Mouse (Mus musculus) layer of hippocampus, postnatal 14 days (tissue): Measurements from ENCODE around the gene Mtmr6. TPM values are rescaled to one million over a fixed set of nuclear protein-coding genes. Genes with fewer than 3 reads are reported as not detected.

Experiments used
- DNase-seq, 2 experiments: peaks; one replicate each; pipeline ENCODE4 v3.0.0; 2021 to 2022; ENCODE audit warnings: low spot score in 2 of 2, mixed read lengths in 1 of 2
- long read RNA-seq, 2 experiments: library from polyadenylated mRNA; stranded (forward); transcript quantifications; one replicate each; pipeline ENCODE4 v2.0.0; 2021
- total RNA-seq, 2 experiments: library from RNA; stranded (reverse); gene quantifications; 2 replicates each; pipeline ENCODE4 v1.2.3; 2021

Gene Mtmr6
- total RNA-seq: 100 to 1,000 TPM; 102 to 106 TPM
- long read RNA-seq, experiment 1, transcript Mtmr6-201 (14 exons, 3,813 nt): major isoform, 138 of 169 reads
- long read RNA-seq, experiment 1, partial matches to known transcripts: 8 of 169 reads
- long read RNA-seq, experiment 1, other reads (novel, unspliced or antisense): 22 of 169 reads
- long read RNA-seq, experiment 2, transcript Mtmr6-201 (14 exons, 3,813 nt): major isoform, 125 of 157 reads
- long read RNA-seq, experiment 2, partial matches to known transcripts: 5 of 157 reads
- long read RNA-seq, experiment 2, other reads (novel, unspliced or antisense): 26 of 157 reads

DNA sequence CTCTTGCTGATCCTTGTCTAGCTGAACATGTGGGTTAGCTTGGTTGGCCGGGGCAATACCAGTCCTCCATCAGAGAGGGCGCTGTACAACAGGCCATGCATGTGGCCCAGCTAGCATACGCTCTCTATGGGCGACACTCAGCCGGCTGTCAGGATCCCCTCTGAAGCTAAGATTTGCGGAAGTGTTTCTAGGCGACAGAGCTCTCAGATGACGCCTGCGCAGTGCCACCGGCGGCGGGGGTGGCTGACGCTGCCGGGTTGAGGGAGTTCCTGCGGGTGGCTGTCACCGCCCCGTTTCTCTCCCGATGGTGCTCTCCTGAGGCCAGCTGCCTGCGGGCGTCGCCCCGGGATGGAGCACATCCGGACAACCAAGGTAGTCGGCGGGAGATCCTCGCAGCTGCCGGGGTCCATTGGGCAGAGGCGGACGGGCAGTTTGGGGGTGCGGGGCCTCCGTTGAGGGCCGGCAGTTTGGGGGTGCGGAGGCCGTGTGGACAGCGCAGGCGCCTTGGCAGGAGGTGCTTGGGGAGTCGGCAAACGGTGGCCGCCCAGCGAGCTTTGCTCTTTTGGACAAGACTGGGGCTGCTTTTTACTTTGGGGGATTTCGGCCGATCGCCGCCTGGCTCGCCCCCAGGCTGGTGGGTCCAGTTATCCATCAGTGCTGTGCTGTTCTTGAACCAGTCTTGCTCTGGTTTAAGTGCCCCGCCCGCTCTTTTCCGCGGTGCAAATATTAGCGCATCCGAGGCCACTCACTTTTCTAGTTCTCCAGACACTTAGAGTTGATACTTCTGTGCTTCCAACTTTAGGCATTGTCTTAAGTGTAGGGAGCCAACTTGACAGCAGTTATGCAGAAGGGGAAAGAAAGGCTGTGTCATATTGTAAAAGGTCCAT lies at the start of gene Mtmr6:
TSS of gene Mtmr6 (plus strand) at position 239 of the 887 bp plus-strand sequence.
- DNase-seq: peak; percentile 90 to 97

DNA sequence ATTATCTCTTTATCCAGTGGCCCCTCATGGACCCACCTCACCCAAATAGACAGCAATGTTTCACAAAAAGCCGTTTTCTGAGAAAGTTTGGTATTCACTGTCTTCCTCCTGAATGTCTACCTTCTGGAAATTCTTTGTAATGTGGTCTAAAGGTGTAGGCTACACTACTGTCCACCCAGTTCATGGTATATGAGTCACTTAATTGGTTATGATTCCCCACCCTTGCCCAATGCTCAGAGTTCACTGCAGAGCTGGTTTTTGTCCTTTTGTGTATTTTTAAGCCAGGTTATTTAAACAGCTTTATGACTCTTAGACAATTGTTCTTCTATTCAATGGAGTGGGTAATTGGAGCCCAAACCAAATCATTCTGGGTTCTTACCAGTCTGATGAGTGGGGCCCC lies 48.9 kb upstream of the Mtmr6 start:
- no peak for DNase-seq

DNA sequence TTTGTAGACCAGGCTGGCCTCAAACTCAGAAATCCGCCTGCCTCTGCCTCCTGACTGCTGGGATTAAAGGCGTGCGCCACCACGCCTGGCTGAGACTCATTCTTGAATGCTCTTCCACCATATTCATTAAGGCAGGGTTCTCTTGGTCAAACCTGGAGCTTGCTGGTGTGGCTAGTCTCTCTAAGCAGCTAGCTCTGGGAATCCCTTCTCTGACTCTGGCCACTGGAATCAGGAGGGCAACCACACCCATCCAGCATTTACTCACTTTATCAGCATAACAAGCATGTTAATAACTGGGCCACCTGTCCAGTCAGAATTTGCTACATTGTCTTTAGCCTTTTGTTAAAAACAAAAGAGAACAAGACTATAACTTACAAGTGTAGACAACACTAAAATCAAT lies 47.4 kb upstream of the Mtmr6 start:
- DNase-seq: no peak

GRCm38 (mm10) chr14:60219886-60220285 lies 45.1 kb upstream of the Mtmr6 start:
- DNase-seq: peak; percentile 46 to 83

DNA sequence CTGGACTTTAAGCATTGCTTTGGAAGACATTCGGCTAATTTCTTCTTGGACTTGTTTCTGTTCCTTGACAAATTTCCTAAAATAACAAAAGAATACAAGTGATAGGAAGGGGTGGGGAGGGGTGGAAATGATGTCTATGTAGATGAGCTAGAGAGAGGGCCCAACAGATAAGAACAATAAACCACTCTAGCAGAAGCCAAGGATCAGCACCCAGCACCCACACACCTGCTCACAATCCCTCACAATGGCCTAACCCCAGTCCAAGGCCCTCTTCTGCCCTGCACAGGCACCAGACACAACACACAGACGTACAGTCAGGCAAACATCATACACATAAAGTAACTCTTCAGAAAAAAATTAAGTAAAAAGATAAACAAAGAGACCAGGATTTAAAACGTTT lies 26.5 kb upstream of the Mtmr6 start:
- DNase-seq: no peak

GRCm38 (mm10) chr14:60250366-60250765 lies 14.7 kb upstream of the Mtmr6 start:
- DNase-seq: no peak

DNA sequence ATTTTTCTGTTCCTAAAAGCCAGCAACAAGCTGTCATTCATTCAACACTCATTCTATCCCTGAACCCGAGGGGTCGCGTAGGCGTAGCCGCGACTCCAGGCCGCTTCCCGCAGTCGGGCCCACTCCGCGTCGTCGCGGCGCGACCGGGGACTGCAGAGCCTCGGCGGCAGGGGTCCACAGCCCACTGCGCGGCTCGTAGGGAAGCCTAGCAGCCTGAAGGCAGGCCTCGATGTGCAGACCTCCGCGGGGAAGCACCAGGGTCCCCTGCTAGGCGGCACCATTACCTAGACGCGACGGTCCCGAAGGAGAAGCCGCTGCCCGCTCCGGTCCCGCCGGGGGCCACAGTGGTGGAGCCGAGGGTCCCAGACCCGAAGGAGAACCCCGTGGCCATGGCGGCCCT lies 14.1 kb upstream of the Mtmr6 start:
- no peak for DNase-seq

- DNase-seq: peak; percentile 96 to 99
These were observed 13.6 kb upstream of the Mtmr6 start, which contains the start of the genes Nupl1 and Gm49336 for GRCm38 (mm10) chr14:60251281-60252003. Nupl1 (minus strand) TSS chr14:60251431. Gm49336 (minus strand) TSS chr14:60251507.

DNA sequence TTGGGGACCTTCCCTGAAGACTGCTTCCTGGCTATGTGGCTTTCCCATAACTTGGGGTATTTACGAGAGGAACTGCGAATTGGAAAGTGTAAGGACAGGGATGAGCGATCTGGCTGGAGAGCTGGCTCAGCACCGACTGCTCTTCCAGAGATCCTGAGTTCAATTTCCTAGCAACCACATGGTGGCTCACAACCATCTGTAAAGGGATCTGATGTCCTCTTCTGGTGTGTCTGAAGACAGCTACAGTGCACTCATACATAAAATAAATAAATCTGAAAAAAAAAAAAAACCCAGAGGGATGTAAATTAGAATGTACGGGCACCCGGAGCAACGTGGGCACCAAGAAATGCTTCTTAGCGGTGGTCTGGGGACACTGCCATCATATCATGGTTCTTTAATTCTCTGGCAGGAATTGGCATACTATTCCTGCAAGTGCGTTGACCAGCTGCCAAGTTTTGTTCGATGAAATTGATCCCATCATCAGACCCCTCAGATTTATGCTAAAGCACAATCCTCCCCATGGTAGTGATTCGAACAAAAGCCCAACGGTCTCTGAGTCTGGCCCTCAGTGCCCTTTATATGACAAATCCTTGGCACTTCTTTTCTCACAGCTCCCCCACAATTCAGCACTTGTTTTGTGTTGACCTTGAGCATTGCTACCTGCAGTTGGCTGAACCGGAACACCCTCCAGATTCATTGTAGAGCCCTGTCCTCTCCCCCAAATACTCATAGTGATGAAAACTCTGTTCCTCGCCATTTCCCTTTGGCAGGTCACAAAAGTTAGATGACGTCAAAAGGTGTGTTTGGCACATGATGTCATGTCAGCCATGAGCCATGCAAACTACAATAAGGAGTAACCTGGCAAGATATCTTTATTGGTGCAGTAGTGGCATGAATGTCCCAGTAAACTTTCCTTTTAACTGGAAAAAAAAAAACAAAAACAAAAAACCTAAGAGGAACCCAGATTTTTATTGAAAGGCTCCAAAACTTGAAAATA lies 12.7 kb upstream of the Mtmr6 start:
- peak in 1 of 2 experiments; percentile 40 for DNase-seq

- no peak for DNase-seq
These were observed 11.6 kb upstream of the Mtmr6 start for GRCm38 (mm10) chr14:60253466-60253865.

DNA sequence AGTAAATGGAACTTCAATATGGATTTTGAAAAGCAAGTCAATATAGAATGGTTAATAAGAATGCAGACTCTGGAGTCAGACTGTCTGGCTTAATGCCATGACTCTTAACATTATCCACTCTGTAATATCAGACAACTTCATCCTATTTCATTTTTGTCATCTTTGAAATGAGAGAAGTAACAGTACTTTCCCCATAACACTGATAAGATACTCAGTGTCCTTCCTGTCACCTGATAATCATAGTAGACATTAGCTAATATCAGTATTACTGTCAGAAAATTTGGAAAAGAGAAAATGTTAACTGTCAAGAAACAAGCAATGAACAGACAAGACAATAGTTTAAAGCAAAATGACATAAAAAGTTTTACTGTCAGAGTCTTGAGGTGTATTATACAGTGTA lies 10.3 kb upstream of the Mtmr6 start:
- no peak for DNase-seq

- DNase-seq: no peak
These were observed 8.7 kb upstream of the Mtmr6 start for GRCm38 (mm10) chr14:60256356-60256755.

GRCm38 (mm10) chr14:60257101-60257500 lies 7.9 kb upstream of the Mtmr6 start:
- DNase-seq: no peak

GRCm38 (mm10) chr14:60257851-60258250 lies 7.2 kb upstream of the Mtmr6 start:
- no peak for DNase-seq

- DNase-seq: no peak
These were observed 2.7 kb upstream of the Mtmr6 start for GRCm38 (mm10) chr14:60262316-60262715.

DNA sequence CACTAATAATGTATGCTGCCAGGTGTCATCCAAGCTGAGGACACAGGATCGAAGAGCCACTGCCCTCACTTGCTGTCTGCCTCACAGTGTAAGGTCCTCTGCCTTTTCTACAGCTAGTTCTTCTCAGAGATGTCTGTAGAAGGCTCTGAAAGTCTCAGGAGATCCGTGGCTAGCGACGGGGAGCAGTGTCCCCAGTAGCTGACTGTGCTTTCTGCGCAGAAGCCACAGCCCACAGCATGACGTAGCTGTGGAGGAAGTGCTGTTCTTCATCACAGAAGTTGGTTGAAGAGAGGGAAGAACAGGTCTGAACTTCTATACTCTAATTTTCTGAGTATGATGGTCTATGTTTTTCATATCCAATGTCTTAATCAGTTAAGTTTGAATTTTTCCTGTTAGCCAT lies 4.3 kb downstream of the Mtmr6 start:
- no peak for DNase-seq

GRCm38 (mm10) chr14:60273346-60273745 lies 8.3 kb downstream of the Mtmr6 start:
- DNase-seq: no peak

GRCm38 (mm10) chr14:60275301-60276276 lies 10.6 kb downstream of the Mtmr6 start:
- no peak for DNase-seq
